Mouse (Mus musculus) T-helper 2 cell (primary cell): ENCODE results near the gene B4galt5.

ENCODE experiments used
- in situ Hi-C: fragments of 300-600 bp; cut with MboI, MseI; formaldehyde crosslinking; loops from one replicate; pipeline ENCODE4 v1.15.1; 2025; ENCODE audit warnings: high pct_unique_total_duplicates

Gene B4galt5

GRCm38 (mm10) chr2:167257790-167258189 lies 91.2 kb downstream of the B4galt5 start:
- in situ Hi-C loops = no loop called here

- in situ Hi-C loops = no loop called here
Measured at GRCm38 (mm10) chr2:167254808-167255207, 94.2 kb downstream of the B4galt5 start.

GRCm38 (mm10) chr2:167254185-167254584 lies 94.8 kb downstream of the B4galt5 start:
- in situ Hi-C loops = no loop called here

GRCm38 (mm10) chr2:167253476-167253875 lies 95.5 kb downstream of the B4galt5 start:
- in situ Hi-C loops = no loop called here

GRCm38 (mm10) chr2:167252057-167252687 lies 96.8 kb downstream of the B4galt5 start:
- in situ Hi-C loops = no loop called here

- in situ Hi-C loops = no loop called here
Measured at GRCm38 (mm10) chr2:167250736-167251337, 98.1 kb downstream of the B4galt5 start.

- in situ Hi-C loops = no loop called here
Measured at GRCm38 (mm10) chr2:167250003-167250735, 98.8 kb downstream of the B4galt5 start.

- in situ Hi-C loops = no loop called here
Measured at GRCm38 (mm10) chr2:167249591-167249990, 99.4 kb downstream of the B4galt5 start.
